Mouse (Mus musculus) gastrocnemius, adult 2 months (tissue): Measurements from ENCODE around the gene Lmbr1l. TPM values are rescaled to one million over a fixed set of nuclear protein-coding genes. Genes with fewer than 3 reads are reported as not detected.
"Not testable (repeated sequence)": the region's sequence is repeated elsewhere in the genome, so short reads cannot be mapped to it uniquely, and the experiment has no call there.

Source experiments
- DNase-seq: peaks from one replicate; pipeline ENCODE4 v3.0.0; 2022
- H3K27ac ChIP-seq: fragments of 200-600 bp; 2 replicates; pipeline ENCODE4 v1.8.1; 2022; ENCODE audit warnings: mild to moderate bottlenecking
- H3K4me3 ChIP-seq: fragments of 200-600 bp; 2 replicates; pipeline ENCODE4 v1.8.1; 2022; ENCODE audit warnings: mild to moderate bottlenecking, moderate library complexity
- CTCF ChIP-seq: fragments of 200-600 bp; IDR thresholded peaks from 2 replicates; pipeline ENCODE4 v1.8.1; 2022; ENCODE audit warnings: antibody characterized with exemption, mild to moderate bottlenecking, moderate library complexity
- intact Hi-C: fragments of 180-260 bp; cut with DNase I; formaldehyde crosslinking; loops from one replicate; pipeline ENCODE4 v1.15.1; 2025
- total RNA-seq, 2 experiments: library from RNA; stranded (reverse); gene quantifications; 2 replicates each; pipeline ENCODE4 v1.2.3; 2021

Lmbr1l gene
- total RNA-seq, 2 experiments from 2014 or later = 5.2 to 6.9 TPM

DNA sequence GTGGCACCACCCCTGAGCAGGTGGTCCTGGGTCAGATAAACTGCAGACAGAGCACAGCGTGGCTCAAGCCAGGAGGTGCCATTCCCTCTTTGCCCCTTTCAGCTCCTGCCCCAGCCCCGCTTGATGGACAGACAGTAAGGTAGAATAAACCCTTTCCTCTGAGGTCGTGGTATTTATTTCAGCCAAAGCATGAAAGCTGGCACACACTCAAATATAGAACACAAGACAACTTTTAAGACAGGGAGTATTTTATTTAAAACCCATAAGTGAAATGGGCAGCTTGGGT, 31.5 kb upstream of the Lmbr1l start:
- Histone ChIP-seq H3K27ac (no peak overlapping the region), H3K4me3 (no peak overlapping the region)
- no peak for TF ChIP-seq CTCF
- DNase-seq = no peak
- intact Hi-C loops = no loop called here

DNA sequence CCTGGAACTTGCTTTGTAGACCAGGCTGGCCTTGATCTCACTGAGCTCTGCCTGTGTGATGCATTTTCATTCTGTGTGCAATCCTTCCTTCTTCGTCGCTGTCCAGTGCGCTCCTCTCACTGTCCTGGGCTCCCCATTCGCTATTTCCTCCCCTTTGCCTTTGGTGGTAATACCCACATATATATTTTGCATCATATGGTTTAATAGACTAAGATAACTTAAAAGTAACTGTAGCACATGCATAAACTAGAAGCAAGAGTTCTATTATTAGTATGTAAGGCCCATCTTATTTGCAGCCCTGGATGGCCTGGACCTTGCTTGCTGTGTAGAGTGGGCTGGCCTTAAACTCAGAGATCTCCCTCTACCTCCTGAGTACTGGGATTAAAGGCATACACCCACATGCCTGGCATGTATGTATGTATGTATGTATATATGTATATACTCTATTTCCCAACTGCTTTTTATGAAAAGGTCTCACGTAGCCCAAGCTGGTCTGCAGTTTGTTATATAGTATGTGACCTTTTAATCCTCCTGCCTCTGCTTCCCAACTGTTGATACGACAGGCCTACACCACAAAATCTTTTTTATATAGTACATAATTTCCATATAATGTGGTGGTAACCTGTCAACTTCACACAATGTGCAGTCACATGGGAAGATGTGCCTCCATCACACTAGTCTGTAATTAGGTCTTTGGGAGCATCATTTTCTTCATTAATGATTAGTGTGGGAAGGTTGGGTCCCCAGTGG, 31.0 kb upstream of the Lmbr1l start:
- no peak for TF ChIP-seq CTCF
- no peak for DNase-seq
- Histone ChIP-seq H3K27ac (no peak overlapping the region), H3K4me3 (no peak overlapping the region)
- intact Hi-C loops = no loop called here

DNA sequence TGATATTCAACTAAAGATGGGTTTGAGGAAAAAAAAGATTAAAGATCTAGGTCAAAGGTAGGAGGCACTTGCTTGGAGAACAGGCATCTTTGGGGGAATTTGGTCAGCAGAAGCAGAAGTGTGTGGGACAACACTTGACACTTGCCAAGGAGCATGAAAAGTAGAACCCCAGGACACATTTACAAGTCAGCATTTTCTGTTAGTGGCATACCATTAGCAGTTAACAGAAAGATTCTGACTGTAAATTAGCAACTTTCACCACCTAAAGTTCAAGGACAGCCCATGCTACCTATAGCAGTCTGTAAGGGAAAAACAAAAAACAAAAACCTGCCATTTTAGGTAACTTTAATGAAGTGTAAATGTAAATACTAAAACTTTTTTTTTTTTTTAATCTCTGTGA, 30.4 kb upstream of the Lmbr1l start:
- no peak for DNase-seq
- H3K4me3 ChIP-seq = no peak overlapping the region
- H3K27ac ChIP-seq = no peak overlapping the region
- no peak for TF ChIP-seq CTCF
- intact Hi-C loops = no loop called here

DNA sequence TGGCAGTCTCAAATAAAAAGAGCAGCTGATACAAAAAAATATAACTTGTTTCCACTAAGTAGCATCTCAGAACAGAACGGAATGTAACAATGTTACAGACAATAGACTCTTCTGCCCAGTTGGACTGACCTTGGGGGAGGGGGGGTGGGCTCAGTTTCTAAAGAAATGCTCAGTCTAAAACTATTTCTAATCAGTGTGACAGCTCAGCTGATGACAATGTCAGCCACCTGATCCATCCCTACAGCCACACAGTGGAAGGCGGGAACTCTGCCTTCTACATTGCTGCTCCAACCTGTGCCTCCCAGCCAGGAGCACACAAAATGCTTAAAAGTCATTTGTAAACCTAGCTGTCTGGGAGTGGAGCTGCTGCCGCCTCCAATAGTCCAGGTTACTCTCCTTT, 29.9 kb upstream of the Lmbr1l start:
- DNase-seq = no peak
- Histone ChIP-seq H3K27ac (no peak overlapping the region), H3K4me3 (no peak overlapping the region)
- intact Hi-C loops = no loop called here
- no peak for TF ChIP-seq CTCF

DNA sequence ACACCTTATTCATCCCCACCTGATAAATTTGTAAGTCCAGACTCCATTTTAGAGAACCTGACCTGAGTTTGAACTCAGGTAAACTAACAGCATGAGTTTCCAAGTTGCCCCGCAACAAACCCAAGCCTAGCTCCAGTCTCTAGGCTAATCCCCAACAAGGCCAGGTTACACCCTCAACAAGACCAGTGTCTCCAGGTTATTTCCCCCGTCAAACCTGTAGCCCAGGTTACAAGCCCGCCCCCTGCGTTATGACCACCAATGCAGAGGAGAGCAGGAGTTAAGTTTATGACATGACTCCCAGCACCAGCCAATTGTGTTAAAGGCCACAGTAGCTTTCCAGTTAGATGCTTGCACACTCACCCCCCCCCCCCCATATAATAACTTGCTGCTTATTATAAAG, 25.1 kb upstream of the Lmbr1l start:
- no peak overlapping the region for H3K4me3 ChIP-seq
- no peak for DNase-seq
- intact Hi-C loops = no loop called here
- no peak for TF ChIP-seq CTCF
- H3K27ac ChIP-seq = no peak overlapping the region

DNA sequence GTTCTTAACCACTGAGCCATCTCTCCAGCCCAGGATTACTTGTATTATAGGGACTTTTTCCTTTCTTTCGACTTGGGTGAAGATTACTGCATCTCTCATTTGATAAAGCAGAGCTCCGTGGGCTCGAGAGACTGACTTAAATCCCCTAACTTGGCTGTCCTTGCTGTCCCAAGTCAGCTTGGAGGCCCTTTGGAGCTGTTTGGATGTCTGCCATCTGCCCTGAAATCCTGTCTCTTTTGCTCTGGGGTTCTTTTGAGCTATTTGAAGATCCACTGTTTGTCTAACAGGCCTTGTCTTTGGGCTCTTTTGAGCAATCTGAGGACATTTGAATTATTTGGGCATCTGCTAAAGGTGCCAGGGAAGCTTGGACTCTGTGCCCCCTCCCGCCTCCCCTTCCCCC, 24.1 kb upstream of the Lmbr1l start:
- Histone ChIP-seq H3K27ac (no peak overlapping the region), H3K4me3 (no peak overlapping the region)
- TF ChIP-seq CTCF = no peak
- intact Hi-C loops = no loop called here
- DNase-seq = no peak

DNA sequence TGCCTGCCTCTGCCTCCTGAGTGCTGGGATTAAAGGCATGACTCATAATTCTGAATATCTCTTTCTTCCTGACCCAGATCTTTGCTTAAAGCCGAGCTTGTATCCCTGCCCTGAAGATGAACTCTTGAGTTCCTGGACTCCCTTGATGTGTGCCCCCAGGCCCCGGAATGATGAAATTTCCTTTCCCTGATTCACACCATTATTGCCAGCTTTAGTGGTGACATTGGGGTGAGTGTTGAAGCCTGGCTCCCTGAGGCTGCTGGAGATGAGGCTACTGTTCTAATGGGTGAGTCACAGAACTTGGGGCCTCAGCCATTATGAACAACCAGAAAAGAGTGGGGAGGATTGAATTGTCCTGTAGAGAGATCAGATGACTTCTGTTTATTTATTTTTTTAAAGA, 23.5 kb upstream of the Lmbr1l start:
- intact Hi-C loops = no loop called here
- no peak overlapping the region for H3K27ac ChIP-seq
- DNase-seq = no peak

DNA sequence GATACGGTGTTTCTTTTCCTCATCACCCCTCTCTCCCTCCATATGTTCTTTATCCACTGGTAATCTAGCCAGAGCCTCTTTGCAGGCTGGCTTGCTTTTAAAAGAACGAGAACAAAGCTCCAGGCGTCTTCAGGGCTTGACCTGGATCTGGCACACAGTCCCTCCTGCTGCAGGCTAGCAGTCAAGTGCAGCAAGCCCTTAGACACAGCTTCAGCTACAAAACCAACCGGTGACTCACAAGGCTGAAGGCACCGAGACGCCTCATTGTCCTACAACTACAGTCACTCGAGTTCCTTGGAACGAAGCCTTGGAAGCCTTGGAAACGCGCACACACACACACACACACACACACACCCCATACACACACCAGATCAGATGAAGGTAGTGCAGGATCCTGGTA, 22.8 kb upstream of the Lmbr1l start:
- no peak for DNase-seq
- H3K27ac ChIP-seq = no peak overlapping the region
- no peak overlapping the region for H3K4me3 ChIP-seq
- TF ChIP-seq CTCF = no peak
- intact Hi-C loops = no loop called here

More for the DNA sequence above, 23.5 kb upstream of the Lmbr1l start:
- H3K4me3 ChIP-seq = no peak overlapping the region
- TF ChIP-seq CTCF = no peak

DNA sequence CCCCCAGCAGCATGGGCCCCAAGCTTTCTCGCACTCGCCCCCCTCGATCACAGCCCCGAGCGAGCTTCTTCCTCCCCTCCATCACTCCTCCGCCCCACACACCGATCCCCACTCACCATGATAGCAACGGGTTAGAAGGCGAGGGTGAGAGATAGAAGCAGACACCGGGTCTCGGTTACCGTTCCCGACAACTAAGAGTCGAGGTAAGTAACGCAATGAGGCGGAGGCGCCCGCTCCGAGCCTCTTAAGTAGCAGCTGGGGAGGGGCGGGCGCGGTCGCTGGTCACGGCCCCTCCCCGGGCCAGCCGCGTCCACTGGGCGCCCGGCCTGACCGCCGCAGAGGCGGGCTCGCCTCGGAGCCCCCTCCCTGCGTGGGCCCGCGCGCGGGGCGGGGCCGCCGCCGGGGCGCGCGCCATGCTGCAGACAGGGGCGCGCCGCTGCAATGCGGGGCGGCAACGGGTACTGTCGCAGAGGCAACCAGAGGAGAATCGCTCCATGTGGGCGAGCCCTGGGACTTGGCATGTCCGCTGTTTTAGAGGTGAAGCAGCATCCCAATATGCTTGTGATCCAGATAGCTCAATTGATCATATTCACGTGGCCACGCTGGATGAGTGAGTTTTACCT, 16.3 kb upstream of the Lmbr1l start, which contains the start of gene Tuba1b:
Gene Tuba1b, minus strand, starts transcription at position 349 of the 623 bp plus-strand sequence.
- Histone ChIP-seq H3K4me3 (peak within 1 kb of the TSS; percentile 85), H3K27ac (peak within 1 kb of the TSS; percentile 92)
- DNase-seq = peak; percentile 95
- intact Hi-C loops = loop anchor here (2.0 kb wide), 1 partner anchor 58 kb away; no protein-coding TSS in a partner anchor
- TF ChIP-seq CTCF = peak; percentile 24; the same call in 1 of the 2 replicates

DNA sequence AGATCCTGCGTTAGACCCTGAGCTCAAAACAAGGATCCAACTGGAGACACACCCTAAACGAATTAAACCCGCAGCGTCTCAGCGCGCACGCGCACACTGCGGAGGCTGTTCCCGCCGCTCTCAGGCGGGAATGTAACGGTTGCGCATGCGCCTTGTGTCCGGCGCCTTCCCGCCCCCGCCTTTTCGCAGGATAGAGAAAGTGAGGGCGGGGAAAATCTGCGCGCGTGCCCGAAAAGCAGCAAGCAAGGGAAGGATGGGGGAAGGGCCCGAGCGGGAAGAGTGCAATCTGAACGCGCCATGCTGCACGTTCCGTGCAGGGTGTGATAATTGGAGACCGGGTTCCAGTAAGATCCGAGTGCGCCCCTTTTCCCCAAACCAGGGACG, 15.8 kb upstream of the Lmbr1l start:
- intact Hi-C loops = loop anchor here (2.0 kb wide), 1 partner anchor 59 kb away; no protein-coding TSS in a partner anchor
- H3K27ac ChIP-seq = peak overlapping the region; percentile 92
- peak; percentile 97 for DNase-seq
- H3K4me3 ChIP-seq = peak overlapping the region; percentile 85
- no peak for TF ChIP-seq CTCF

DNA sequence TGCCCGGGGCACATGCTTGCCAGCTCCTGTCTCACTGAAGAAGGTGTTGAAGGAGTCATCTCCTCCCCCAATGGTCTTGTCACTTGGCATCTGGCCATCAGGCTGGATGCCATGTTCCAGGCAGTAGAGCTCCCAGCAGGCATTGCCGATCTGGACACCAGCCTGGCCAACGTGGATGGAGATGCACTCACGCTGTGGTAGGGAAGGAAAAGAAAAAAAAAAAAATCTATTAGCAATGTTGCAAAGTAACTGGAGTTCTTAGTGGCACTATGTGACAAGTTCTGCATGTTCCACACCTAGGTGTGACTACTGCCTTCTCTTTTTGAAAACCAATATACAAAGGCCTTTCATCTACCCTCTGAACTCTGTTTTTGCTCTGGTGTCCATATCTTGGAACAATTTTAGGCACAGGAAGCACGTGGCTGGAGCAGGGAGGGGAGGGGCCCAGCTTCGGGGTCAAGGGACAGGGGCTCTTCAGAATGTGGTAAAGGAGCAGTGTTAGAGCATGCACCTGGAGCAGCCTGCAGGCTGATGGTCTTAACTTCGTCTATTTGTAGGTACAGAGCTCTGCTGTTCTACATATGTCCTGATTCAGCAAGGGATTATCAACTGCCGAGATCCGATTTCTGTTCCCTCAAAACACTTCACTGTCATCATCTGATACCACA, 15.1 kb upstream of the Lmbr1l start:
- intact Hi-C loops, DNase-seq: not testable (repeated sequence)
- Histone ChIP-seq H3K4me3 (peak overlapping the region; percentile 85), H3K27ac (peak overlapping the region; percentile 92)

DNA sequence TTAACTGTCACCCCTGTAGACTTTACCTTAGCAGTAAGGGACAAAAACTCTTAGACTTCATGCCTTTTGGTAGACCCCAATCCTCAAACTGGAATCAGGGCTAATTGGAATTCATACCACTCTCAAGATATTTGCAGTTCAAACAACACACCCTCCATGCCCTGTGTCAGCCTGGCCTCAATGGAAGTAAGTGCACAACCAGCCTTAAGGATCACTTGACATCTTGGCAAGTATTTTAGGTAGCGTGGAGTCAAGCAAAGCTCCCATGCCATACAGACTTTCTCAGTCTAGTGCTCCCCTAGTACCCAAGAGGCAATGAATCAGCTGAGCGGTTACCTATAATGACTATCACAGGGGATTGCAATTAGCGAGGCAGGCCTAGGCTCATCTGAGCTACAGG, 13.0 kb upstream of the Lmbr1l start:
- no peak for TF ChIP-seq CTCF
- DNase-seq = no peak
- Histone ChIP-seq H3K27ac (no peak overlapping the region), H3K4me3 (no peak overlapping the region)
- intact Hi-C loops = no loop called here

DNA sequence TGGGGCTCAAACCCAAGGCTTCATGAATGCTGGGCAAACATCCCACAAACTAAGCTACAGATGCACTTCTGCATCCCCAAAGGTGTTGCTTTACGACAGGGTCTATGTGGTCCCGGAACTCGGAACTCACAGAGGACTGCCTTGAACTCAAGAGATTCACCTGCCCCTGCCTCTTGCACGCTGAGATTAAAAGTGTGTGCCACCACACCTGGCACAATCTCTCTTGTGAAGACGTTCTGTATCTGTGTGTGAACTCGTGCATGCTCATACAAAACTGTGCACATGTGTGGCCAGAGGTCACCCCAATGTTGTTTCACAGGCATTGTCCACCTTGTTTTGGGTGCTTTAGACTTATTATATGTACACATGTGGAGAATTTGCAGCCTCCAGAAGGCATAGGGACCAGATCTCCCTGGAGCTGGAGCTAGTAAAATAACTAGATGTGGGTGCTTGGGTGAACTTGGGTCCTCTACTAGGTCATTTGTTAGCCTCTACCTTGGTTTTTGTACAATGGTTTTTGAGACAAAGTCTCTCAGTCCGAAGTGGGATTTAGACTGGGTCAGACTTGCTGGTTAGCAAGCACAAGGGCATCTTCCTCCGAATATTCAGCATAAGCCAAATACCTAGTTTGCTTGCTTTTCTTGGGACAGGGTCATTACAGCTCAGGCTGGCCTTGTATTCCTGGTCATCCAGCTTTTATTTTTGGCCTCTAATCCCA, 12.1 kb upstream of the Lmbr1l start:
- intact Hi-C loops = no loop called here
- H3K27ac ChIP-seq = no peak overlapping the region
- TF ChIP-seq CTCF = no peak
- H3K4me3 ChIP-seq = no peak overlapping the region
- no peak for DNase-seq
